Mouse (Mus musculus): ENCODE results near the gene Tbcd.

The Tbcd gene

GRCm38 (mm10) chr11:121543287-121543856 lies 91.6 kb downstream of the Tbcd start:
- DNase-seq, result peak; percentile 56 to 60

GRCm38 (mm10) chr11:121543922-121544321 lies 92.2 kb downstream of the Tbcd start:
- peak; percentile 81 for DNase-seq

DNA sequence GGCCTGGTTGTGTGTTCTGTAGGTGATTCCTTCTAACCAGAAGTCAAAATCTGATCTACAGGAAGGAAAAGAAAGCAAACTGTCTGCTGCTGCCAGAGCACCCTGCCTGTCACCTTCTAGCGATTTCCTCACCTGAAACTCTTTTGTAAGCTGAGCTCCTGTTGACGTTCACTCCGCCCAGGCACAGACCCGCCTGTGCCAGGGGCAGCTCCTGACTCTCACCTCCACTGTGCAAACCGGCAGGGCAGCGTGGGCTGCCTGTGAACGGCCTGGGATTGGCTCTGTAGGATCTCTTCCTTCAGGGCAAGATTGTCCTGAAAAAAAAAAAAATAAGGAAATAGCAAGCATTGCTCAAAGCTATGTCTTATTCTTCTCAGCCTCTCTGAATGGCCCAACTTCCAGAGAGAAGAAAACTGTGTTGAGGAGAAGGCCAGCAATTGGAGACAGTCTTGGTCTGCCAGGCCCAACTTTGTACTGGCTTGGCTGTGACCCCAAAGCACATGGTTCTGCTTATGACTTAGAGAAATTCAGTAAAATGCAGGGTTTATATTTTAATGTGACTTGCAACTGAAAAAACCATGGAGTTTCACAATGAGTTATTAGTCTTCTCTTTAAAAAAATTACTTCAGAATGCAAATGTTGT lies 93.1 kb downstream of the Tbcd start:
- DNase-seq, result no peak

DNA sequence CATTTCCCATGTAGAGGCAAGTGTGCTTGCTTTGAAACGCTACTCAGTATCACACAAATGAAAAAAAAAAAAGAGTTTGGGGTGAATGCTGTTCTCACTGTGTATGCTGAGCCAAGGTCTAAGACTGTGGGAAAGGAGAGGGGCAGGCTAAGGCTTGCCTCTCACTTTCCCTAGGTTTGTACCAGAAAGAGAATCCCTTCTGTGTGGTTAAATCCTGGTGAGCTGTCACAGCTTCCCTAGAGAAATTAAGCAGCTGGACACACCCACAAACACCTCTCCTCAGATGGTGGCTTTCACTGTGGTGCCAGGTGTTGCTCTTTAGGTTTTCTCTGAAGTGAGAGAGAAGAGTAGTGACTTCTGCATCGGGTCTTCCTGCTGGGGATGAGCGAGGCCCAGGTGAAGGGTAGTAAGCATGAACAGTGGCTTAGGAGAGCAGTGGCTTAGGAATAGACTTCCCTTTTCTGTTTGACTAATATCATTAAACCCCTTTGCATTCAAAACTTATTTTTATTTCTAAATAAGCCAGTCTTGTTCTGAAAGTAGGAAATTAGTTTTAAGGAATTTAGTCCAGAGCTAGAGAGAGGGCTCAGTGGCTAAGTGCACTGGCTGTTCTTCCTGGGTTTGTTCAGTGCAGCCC lies 93.8 kb downstream of the Tbcd start:
- no peak for DNase-seq

GRCm38 (mm10) chr11:121547234-121547633 lies 95.5 kb downstream of the Tbcd start:
- DNase-seq, result no peak

DNA sequence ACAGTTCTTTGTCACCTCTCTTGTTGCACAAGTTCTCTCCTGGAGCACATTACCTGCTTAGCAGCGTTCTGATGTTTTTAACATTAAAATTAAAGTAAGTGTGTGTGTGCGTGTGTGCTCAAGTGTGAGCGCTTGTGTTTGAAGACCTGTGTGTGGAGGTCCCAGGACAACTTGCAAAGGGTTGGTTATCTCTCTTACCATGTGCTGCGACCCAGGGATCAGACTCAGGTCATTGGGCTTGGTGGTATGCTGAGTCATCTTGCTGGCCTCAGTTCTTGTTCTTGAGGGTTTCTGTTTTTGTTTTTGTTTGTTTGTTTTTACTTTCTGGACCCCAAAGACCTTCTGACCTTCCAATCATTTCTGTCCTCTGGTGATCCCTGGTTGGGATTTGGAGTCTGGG lies 96.2 kb downstream of the Tbcd start:
- no peak for DNase-seq

GRCm38 (mm10) chr11:121548996-121549842 lies 97.5 kb downstream of the Tbcd start:
- peak; percentile 40 to 47 for DNase-seq

- DNase-seq, result peak; percentile 68 to 75
Observed at GRCm38 (mm10) chr11:121549843-121550647, 98.3 kb downstream of the Tbcd start.

GRCm38 (mm10) chr11:121551206-121551799 lies 99.6 kb downstream of the Tbcd start:
- DNase-seq, result no peak

- DNase-seq, result peak; percentile 68 to 76
Observed at GRCm38 (mm10) chr11:121552167-121552566, 100.4 kb downstream of the Tbcd start.

DNA sequence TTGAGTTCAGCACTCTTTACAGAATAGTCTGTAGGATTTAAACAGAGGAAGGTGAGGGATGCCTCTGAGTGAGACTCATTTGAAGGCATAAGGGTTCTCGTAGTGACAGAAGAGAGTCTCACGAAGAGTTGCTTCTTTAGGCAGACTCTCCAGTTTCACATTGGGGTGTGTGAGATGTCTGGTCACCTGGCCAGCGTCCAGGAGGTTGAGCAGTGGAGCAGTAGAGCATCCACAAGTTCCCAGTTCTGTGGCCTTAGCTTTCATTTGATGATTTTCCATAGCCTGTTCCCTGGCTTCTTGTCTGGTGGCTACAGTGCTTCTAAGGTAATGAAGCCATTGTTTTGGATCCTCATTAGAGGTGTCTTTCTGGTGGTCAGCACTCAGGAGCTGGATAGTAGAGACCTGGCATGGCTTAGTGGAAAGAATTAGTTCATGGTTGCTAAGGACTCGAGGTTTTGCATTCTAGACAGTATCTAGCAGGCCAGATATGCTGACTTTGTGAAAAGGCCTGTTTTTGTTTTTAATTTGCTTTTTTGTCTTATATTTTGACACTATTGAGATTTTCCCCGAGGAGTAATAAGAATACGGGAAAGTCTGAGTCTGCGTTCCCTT lies 101.2 kb downstream of the Tbcd start:
- DNase-seq, result peak; percentile 65 to 78

GRCm38 (mm10) chr11:121553458-121553857 lies 101.7 kb downstream of the Tbcd start:
- DNase-seq, result no peak

GRCm38 (mm10) chr11:121556727-121557126 lies 105.0 kb downstream of the Tbcd start:
- DNase-seq, result no peak

DNA sequence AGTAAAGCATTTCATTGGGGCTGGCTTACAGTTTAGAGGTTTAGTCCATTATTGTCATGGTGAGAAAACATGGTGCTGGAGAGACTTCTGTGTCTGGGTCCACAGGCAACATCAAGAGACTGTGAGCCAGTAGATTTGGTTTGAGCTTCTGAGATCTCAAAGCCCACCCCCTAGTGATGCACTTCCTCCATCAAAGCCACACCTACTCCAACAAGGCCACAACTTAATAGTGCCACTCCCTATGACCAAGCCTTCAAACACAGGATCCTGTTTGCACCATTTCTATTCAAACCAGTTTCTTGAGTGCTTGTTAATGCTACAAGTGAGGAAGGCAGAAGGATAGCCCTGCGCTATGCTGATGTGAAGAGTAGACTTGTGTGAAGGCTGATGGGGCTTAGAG lies 106.2 kb downstream of the Tbcd start:
- no peak for DNase-seq

- DNase-seq, result no peak
Observed at GRCm38 (mm10) chr11:121558522-121558921, 106.8 kb downstream of the Tbcd start.

GRCm38 (mm10) chr11:121559527-121560293 lies 108.0 kb downstream of the Tbcd start:
- no peak for DNase-seq

- DNase-seq, result no peak
Observed at GRCm38 (mm10) chr11:121560294-121560663, 108.5 kb downstream of the Tbcd start.

DNA sequence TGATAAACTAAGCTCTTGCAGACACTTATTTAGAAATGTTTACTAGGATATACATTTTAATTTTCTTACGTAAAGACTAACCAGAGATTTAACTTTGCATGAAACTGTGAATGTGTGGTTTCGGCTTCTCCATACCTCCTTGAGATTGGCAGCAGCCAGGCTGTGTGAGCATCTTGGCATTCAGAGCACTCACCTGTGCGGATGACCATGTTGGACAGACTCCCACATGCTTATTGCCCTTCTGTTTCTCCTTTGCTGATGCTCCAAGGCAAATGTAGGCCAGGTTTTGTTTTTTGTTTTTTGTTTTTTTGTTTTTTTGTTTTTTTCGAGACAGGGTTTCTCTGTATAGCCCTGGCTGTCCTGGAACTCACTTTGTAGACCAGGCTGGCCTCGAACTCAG lies 111.6 kb downstream of the Tbcd start:
- DNase-seq, result peak; percentile 53 to 59

GRCm38 (mm10) chr11:121564265-121564664 lies 112.5 kb downstream of the Tbcd start:
- DNase-seq, result no peak

- DNase-seq, result no peak
Observed at GRCm38 (mm10) chr11:121581856-121582255, 130.1 kb downstream of the Tbcd start.

- no peak for DNase-seq
Observed at GRCm38 (mm10) chr11:121597254-121597653, 145.5 kb downstream of the Tbcd start.
